Mouse (Mus musculus): ENCODE data around the gene Tmem45b. TPM values are rescaled to one million over a fixed set of nuclear protein-coding genes. Genes with fewer than 3 reads are reported as not detected.
"Not testable (repeated sequence)": the region's sequence is repeated elsewhere in the genome, so short reads cannot be mapped to it uniquely, and the experiment has no call there.

The Tmem45b gene
- polyA plus RNA-seq (2014; fragmentation: Nextera tagmentation; extraction: Ambion mirVana) = not detected in 2 replicates

DNA sequence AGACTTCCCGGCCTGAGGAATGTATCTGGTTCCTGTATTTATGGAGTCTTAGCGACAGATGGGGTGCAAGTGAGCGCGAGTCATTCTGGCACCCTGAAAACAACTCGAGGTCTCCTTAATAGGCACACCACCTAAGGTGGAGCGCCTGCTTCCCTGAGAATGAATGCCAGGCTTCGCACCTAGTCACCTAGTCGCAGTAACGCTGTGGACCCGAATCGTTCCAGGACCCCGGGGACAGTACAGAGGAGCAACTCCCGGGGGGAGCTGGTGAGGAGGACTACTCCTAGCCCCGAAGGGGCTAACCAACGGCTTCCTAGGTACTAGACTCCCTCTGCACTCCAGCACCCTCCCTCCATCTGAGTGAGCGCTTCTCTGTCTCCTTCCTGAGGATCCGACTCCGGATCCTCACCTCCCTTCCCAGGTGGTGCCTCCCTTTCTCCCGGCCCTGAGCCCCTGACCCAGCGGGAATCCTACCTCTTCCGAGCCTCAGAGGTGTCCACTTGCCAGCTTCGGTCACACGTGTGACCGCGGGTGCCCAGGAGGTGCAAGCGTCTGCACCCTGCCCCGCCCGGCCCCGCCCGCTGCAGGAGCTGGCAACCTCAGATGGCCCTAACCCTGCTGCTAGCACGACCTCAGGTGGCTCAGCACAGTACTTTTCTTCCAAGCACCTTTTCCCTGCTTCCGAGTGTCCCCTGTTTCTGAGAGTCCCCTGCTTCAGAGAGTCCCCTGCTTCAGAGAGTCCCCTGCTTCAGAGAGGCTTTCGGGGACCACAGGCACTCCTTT lies at the start of gene Tmem45b:
TSS of gene Tmem45b (minus strand) at position 771 of the 783 bp plus-strand sequence.
- 6% methylated on average over 33 of the region's 33 CpGs for WGBS
- peak within 1 kb of the TSS; percentile 17; the same call in 1 of the 2 replicates for H3K9ac ChIP-seq (ENCODE audit: low read length)
- ATAC-seq (no peak), DNase-seq (ENCODE audit: low spot score) (no peak)
- peaks cover 18% of the 10 kb centered on the region for H3K27me3 ChIP-seq (replicated peaks; ENCODE audit: control insufficient read depth, insufficient read depth, low read length)
- peaks cover 7% of the 10 kb centered on the region; the same call in 1 of the 2 replicates for H3K4me1 ChIP-seq (ENCODE audit: control insufficient read depth, insufficient read depth, low read length)
- no peak within 1 kb of the TSS for H3K27ac ChIP-seq (ENCODE audit: low read depth, low read length)
- H3K9me3 ChIP-seq (replicated peaks; ENCODE audit: control insufficient read depth, low read length) = no peaks in the 10 kb centered on the region
- H3K4me3 ChIP-seq (ENCODE audit: low read depth, low read length) = no peak within 1 kb of the TSS
- peak within 1 kb of the TSS; percentile 31; the same call in 1 of the 2 replicates for H3K4me2 ChIP-seq (ENCODE audit: low read length)
- H3K36me3 ChIP-seq (ENCODE audit: control insufficient read depth, insufficient read depth, low read length) = no peaks in the 10 kb centered on the region

- ATAC-seq (no peak), DNase-seq (ENCODE audit: low spot score) (no peak)
- no peaks in the 10 kb centered on the region for H3K9me3 ChIP-seq (replicated peaks; ENCODE audit: control insufficient read depth, low read length)
- H3K36me3 ChIP-seq (ENCODE audit: control insufficient read depth, insufficient read depth, low read length) = no peaks in the 10 kb centered on the region
- no peaks in the 10 kb centered on the region for H3K27me3 ChIP-seq (replicated peaks; ENCODE audit: control insufficient read depth, insufficient read depth, low read length)
- no peak overlapping the region for H3K9ac ChIP-seq (ENCODE audit: low read length)
- H3K4me3 ChIP-seq (ENCODE audit: low read depth, low read length) = no peak overlapping the region
- no peak overlapping the region for H3K27ac ChIP-seq (ENCODE audit: low read depth, low read length)
- 79% methylated on average over 3 of the region's 3 CpGs for WGBS
- no peaks in the 10 kb centered on the region for H3K4me1 ChIP-seq (ENCODE audit: control insufficient read depth, insufficient read depth, low read length)
- H3K4me2 ChIP-seq (ENCODE audit: low read length) = no peak overlapping the region
These were observed 43.9 kb upstream of the Tmem45b start for GRCm38 (mm10) chr9:31508189-31508588.

DNA sequence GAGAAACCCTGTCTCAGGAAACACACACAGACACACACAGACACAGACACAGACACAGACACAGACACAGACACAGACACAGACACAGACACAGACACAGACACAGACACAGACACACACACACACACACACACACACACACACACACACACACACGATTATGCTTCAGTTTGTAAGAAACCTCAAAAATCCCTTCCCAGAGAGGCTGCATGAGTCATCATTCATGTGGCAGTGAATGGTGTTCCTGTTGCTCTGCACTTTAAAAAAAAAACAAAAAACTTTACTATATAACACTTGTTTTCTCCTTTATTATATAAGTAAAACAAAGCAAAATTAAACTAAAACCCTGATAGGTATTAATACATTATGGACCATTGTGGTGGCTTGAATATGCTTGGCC lies 37.0 kb upstream of the Tmem45b start:
- not testable (repeated sequence) for H3K4me3 ChIP-seq (ENCODE audit: low read depth, low read length); ATAC-seq; H3K4me1 ChIP-seq (ENCODE audit: control insufficient read depth, insufficient read depth, low read length); H3K9me3 ChIP-seq (replicated peaks; ENCODE audit: control insufficient read depth, low read length); DNase-seq (ENCODE audit: low spot score); H3K36me3 ChIP-seq (ENCODE audit: control insufficient read depth, insufficient read depth, low read length); H3K27ac ChIP-seq (ENCODE audit: low read depth, low read length); H3K4me2 ChIP-seq (ENCODE audit: low read length); H3K9ac ChIP-seq (ENCODE audit: low read length); H3K27me3 ChIP-seq (replicated peaks; ENCODE audit: control insufficient read depth, insufficient read depth, low read length)
- WGBS = 83% methylated on average over 1 of the region's 1 CpGs

- Histone ChIP-seq H3K9ac (ENCODE audit: low read length) (no peak overlapping the region), H3K27ac (ENCODE audit: low read depth, low read length) (no peak overlapping the region), H3K4me1 (ENCODE audit: control insufficient read depth, insufficient read depth, low read length) (peaks cover 7% of the 10 kb centered on the region; the same call in 1 of the 2 replicates), H3K9me3 (replicated peaks; ENCODE audit: control insufficient read depth, low read length) (no peaks in the 10 kb centered on the region), H3K36me3 (ENCODE audit: control insufficient read depth, insufficient read depth, low read length) (no peaks in the 10 kb centered on the region), H3K4me3 (ENCODE audit: low read depth, low read length) (no peak overlapping the region), H3K4me2 (ENCODE audit: low read length) (0 out of 2 replicates have a peak overlapping the region, but pooled peaks have one; percentile 31), H3K27me3 (replicated peaks; ENCODE audit: control insufficient read depth, insufficient read depth, low read length) (peaks cover 18% of the 10 kb centered on the region)
- ATAC-seq (no peak), DNase-seq (ENCODE audit: low spot score) (no peak)
- 49% methylated on average over 9 of the region's 9 CpGs for WGBS
These were observed 1.1 kb downstream of the Tmem45b start for GRCm38 (mm10) chr9:31463190-31463589.

- ATAC-seq = no peak
- H3K27ac ChIP-seq (ENCODE audit: low read depth, low read length) = no peak overlapping the region
- no peaks in the 10 kb centered on the region for H3K36me3 ChIP-seq (ENCODE audit: control insufficient read depth, insufficient read depth, low read length)
- H3K9me3 ChIP-seq (replicated peaks; ENCODE audit: control insufficient read depth, low read length) = no peaks in the 10 kb centered on the region
- no peak overlapping the region for H3K4me3 ChIP-seq (ENCODE audit: low read depth, low read length)
- H3K9ac ChIP-seq (ENCODE audit: low read length) = no peak overlapping the region
- no peaks in the 10 kb centered on the region for H3K4me1 ChIP-seq (ENCODE audit: control insufficient read depth, insufficient read depth, low read length)
- WGBS = 42% methylated on average over 1 of the region's 1 CpGs
- no peaks in the 10 kb centered on the region for H3K27me3 ChIP-seq (replicated peaks; ENCODE audit: control insufficient read depth, insufficient read depth, low read length)
- no peak overlapping the region for H3K4me2 ChIP-seq (ENCODE audit: low read length)
- no peak for DNase-seq (ENCODE audit: low spot score)
These were observed 9.9 kb downstream of the Tmem45b start for GRCm38 (mm10) chr9:31454356-31454755.

DNA sequence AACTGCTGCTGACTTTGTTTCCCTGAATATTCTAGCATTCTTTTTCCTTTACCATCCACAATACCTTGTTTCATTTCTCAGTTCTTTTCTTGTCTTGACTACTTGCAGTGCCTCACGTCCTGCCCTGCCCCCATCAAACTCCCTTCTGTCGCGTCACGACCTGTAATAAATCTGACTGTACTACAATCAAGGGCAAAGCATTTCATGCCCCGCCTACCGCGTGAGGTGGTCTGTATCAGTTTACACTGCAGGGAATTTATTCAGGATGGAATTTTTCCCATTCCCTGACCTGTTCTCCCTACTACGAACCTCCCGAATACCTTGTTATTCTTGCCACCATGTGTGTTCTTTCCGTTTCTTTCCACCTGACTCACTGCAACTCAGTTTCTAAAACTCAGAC lies 12.1 kb downstream of the Tmem45b start:
- no peaks in the 10 kb centered on the region for H3K9me3 ChIP-seq (replicated peaks; ENCODE audit: control insufficient read depth, low read length)
- 86% methylated on average over 10 of the region's 10 CpGs for WGBS
- H3K4me1 ChIP-seq (ENCODE audit: control insufficient read depth, insufficient read depth, low read length) = no peaks in the 10 kb centered on the region
- no peak overlapping the region for H3K4me3 ChIP-seq (ENCODE audit: low read depth, low read length)
- no peak for DNase-seq (ENCODE audit: low spot score)
- H3K27me3 ChIP-seq (replicated peaks; ENCODE audit: control insufficient read depth, insufficient read depth, low read length) = no peaks in the 10 kb centered on the region
- H3K9ac ChIP-seq (ENCODE audit: low read length) = no peak overlapping the region
- no peak overlapping the region for H3K27ac ChIP-seq (ENCODE audit: low read depth, low read length)
- H3K36me3 ChIP-seq (ENCODE audit: control insufficient read depth, insufficient read depth, low read length) = no peaks in the 10 kb centered on the region
- no peak for ATAC-seq
- no peak overlapping the region for H3K4me2 ChIP-seq (ENCODE audit: low read length)

- 88% methylated on average over 7 of the region's 7 CpGs for WGBS
- no peak overlapping the region for H3K9ac ChIP-seq (ENCODE audit: low read length)
- ATAC-seq (no peak), DNase-seq (ENCODE audit: low spot score) (no peak)
- H3K27me3 ChIP-seq (replicated peaks; ENCODE audit: control insufficient read depth, insufficient read depth, low read length) = no peaks in the 10 kb centered on the region
- no peaks in the 10 kb centered on the region for H3K4me1 ChIP-seq (ENCODE audit: control insufficient read depth, insufficient read depth, low read length)
- no peaks in the 10 kb centered on the region for H3K9me3 ChIP-seq (replicated peaks; ENCODE audit: control insufficient read depth, low read length)
- H3K36me3 ChIP-seq (ENCODE audit: control insufficient read depth, insufficient read depth, low read length) = no peaks in the 10 kb centered on the region
- H3K4me3 ChIP-seq (ENCODE audit: low read depth, low read length) = no peak overlapping the region
- no peak overlapping the region for H3K4me2 ChIP-seq (ENCODE audit: low read length)
- no peak overlapping the region for H3K27ac ChIP-seq (ENCODE audit: low read depth, low read length)
These were observed 15.0 kb downstream of the Tmem45b start for GRCm38 (mm10) chr9:31449145-31449772.

DNA sequence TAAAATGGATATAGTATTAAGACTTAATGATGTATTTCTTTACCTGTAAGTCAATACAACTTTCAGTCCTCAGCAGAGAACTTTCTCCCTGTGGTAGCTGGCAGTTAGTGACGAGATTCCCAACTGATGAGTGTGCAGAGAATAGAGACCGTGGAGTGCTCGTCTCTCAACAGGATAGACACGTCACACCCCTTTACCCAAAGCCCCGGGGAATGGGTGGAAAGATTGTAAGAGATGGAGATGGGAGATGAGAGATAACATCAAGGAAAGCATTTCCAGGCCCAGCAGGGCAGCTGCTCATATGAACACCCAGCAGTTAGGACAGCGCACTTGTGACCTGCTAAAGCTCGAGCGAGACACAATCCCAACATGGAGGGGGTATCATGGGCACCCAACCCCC lies 20.0 kb downstream of the Tmem45b start:
- WGBS = 90% methylated on average over 8 of the region's 8 CpGs
- no peak for ATAC-seq
- DNase-seq (ENCODE audit: low spot score) = no peak

GRCm38 (mm10) chr9:31441487-31441886 lies 22.8 kb downstream of the Tmem45b start:
- no peaks in the 10 kb centered on the region for H3K36me3 ChIP-seq (ENCODE audit: control insufficient read depth, insufficient read depth, low read length)
- H3K4me1 ChIP-seq (ENCODE audit: control insufficient read depth, insufficient read depth, low read length) = no peaks in the 10 kb centered on the region
- no peak overlapping the region for H3K27ac ChIP-seq (ENCODE audit: low read depth, low read length)
- no peaks in the 10 kb centered on the region for H3K27me3 ChIP-seq (replicated peaks; ENCODE audit: control insufficient read depth, insufficient read depth, low read length)
- no peak overlapping the region for H3K4me2 ChIP-seq (ENCODE audit: low read length)
- ATAC-seq (no peak), DNase-seq (ENCODE audit: low spot score) (no peak)
- H3K9ac ChIP-seq (ENCODE audit: low read length) = no peak overlapping the region
- no peaks in the 10 kb centered on the region for H3K9me3 ChIP-seq (replicated peaks; ENCODE audit: control insufficient read depth, low read length)
- 85% methylated on average over 3 of the region's 3 CpGs for WGBS
- H3K4me3 ChIP-seq (ENCODE audit: low read depth, low read length) = no peak overlapping the region

More for the DNA sequence above, 20.0 kb downstream of the Tmem45b start:
- no peaks in the 10 kb centered on the region for H3K9me3 ChIP-seq (replicated peaks; ENCODE audit: control insufficient read depth, low read length)
- H3K27me3 ChIP-seq (replicated peaks; ENCODE audit: control insufficient read depth, insufficient read depth, low read length) = no peaks in the 10 kb centered on the region
- no peak overlapping the region for H3K27ac ChIP-seq (ENCODE audit: low read depth, low read length)
- no peak overlapping the region for H3K4me2 ChIP-seq (ENCODE audit: low read length)
- H3K36me3 ChIP-seq (ENCODE audit: control insufficient read depth, insufficient read depth, low read length) = no peaks in the 10 kb centered on the region
- no peak overlapping the region for H3K4me3 ChIP-seq (ENCODE audit: low read depth, low read length)
- H3K9ac ChIP-seq (ENCODE audit: low read length) = no peak overlapping the region
- H3K4me1 ChIP-seq (ENCODE audit: control insufficient read depth, insufficient read depth, low read length) = no peaks in the 10 kb centered on the region

Measured in forebrain, embryonic 14.5 days (tissue).